Mouse (Mus musculus) lung, postnatal 0 days (tissue): Measurements from ENCODE around the gene Vps26b.

Experiments used
- CTCF ChIP-seq: IDR thresholded peaks from 2 replicates; pipeline ENCODE4 v1.5.1; 2016; ENCODE audit warnings: antibody characterized with exemption, mild to moderate bottlenecking
- EP300 ChIP-seq: IDR thresholded peaks from 2 replicates; pipeline ENCODE4 v1.6.1; 2016; ENCODE audit warnings: antibody characterized with exemption, mild to moderate bottlenecking, control low read depth

GRCm38 (mm10) chr9:27026708-27027107 is 3.2 kb downstream of the Vps26b start:
- no peak for TF ChIP-seq CTCF
- TF ChIP-seq EP300 = no peak
